Mouse (Mus musculus) right cerebral cortex, adult 18-20 months (tissue): Measurements from ENCODE around the gene Atg10.
"Not testable (repeated sequence)": the region's sequence is repeated elsewhere in the genome, so short reads cannot be mapped to it uniquely, and the experiment has no call there.

Experiments
- DNase-seq: peaks from one replicate; pipeline ENCODE4 v3.0.0; 2022; ENCODE audit warnings: mixed read lengths

Atg10 gene

GRCm38 (mm10) chr13:90928266-90928665, 295.5 kb downstream of the Atg10 start:
- DNase-seq = not testable (repeated sequence)

GRCm38 (mm10) chr13:90926938-90927633, 296.7 kb downstream of the Atg10 start:
- no peak for DNase-seq

GRCm38 (mm10) chr13:90926125-90926765, 297.5 kb downstream of the Atg10 start:
- DNase-seq = no peak

GRCm38 (mm10) chr13:90925191-90925590, 298.6 kb downstream of the Atg10 start:
- no peak for DNase-seq

- DNase-seq = no peak
These were observed 299.7 kb downstream of the Atg10 start for GRCm38 (mm10) chr13:90924072-90924471.

- DNase-seq = not testable (repeated sequence)
These were observed 300.2 kb downstream of the Atg10 start for GRCm38 (mm10) chr13:90923617-90924016.

- peak; percentile 91 for DNase-seq
These were observed 300.8 kb downstream of the Atg10 start, which contains the start of gene Rps23 for GRCm38 (mm10) chr13:90922751-90923612. Gene Rps23 (plus strand): TSS chr13:90922958.

GRCm38 (mm10) chr13:90914721-90915120, 309.0 kb downstream of the Atg10 start:
- no peak for DNase-seq

GRCm38 (mm10) chr13:90913675-90914192, 310.0 kb downstream of the Atg10 start:
- no peak for DNase-seq

- no peak for DNase-seq
These were observed 310.8 kb downstream of the Atg10 start for GRCm38 (mm10) chr13:90912760-90913674.

GRCm38 (mm10) chr13:90907376-90907775, 316.4 kb downstream of the Atg10 start:
- DNase-seq = no peak

GRCm38 (mm10) chr13:90905176-90905575, 318.6 kb downstream of the Atg10 start, which contains the start of gene Atp6ap1l:
Gene Atp6ap1l (minus strand): TSS chr13:90905355.
- DNase-seq = peak; percentile 37

GRCm38 (mm10) chr13:90896821-90897220, 326.9 kb downstream of the Atg10 start:
- no peak for DNase-seq

- peak; percentile 45 for DNase-seq
These were observed 327.7 kb downstream of the Atg10 start for GRCm38 (mm10) chr13:90896098-90896497.

GRCm38 (mm10) chr13:90894819-90895218, 328.9 kb downstream of the Atg10 start:
- DNase-seq = no peak

- DNase-seq = no peak
These were observed 333.7 kb downstream of the Atg10 start for GRCm38 (mm10) chr13:90890111-90890510.

- peak; percentile 72 for DNase-seq
These were observed 337.2 kb downstream of the Atg10 start for GRCm38 (mm10) chr13:90886568-90886983.

GRCm38 (mm10) chr13:90885856-90886532, 337.8 kb downstream of the Atg10 start:
- DNase-seq = no peak
